Mouse (Mus musculus): Measurements from ENCODE around the gene Ubiad1.

GRCm38 (mm10) chr4:148468396-148468795 is 23.8 kb upstream of the Ubiad1 start:
- TF ChIP-seq CTCF (conservative IDR thresholded peaks at IDR 0.05; ENCODE audit: insufficient read depth, insufficient read length, low read depth, low read length) (no peak), POLR2A (IDR thresholded peaks at IDR 0.05; ENCODE audit: low read depth, low read length) (no peak)

Data from kidney, adult 2 months (tissue).